Mouse (Mus musculus) myocyte (in vitro differentiated cells): Measurements from ENCODE around the gene Ccdc124.

ENCODE experiments used
- CEBPB ChIP-seq: IDR thresholded peaks from 2 replicates; pipeline ENCODE4 v1.6.1; 2011; ENCODE audit warnings: mild to moderate bottlenecking, moderate library complexity; ENCODE audit not compliant: poor library complexity, insufficient read depth, severe bottlenecking
- MAX ChIP-seq: IDR thresholded peaks from one replicate; pipeline ENCODE4 v1.6.1; 2011; ENCODE audit warnings: low read depth, mild to moderate bottlenecking, control low read depth
- POLR2AphosphoS2 ChIP-seq: IDR thresholded peaks from one replicate; pipeline ENCODE4 v1.6.1; 2011; ENCODE audit warnings: low read depth, control low read depth; ENCODE audit not compliant: insufficient read length
- TCF12 ChIP-seq: IDR thresholded peaks from one replicate; pipeline ENCODE4 v1.6.1; 2011; ENCODE audit warnings: mild to moderate bottlenecking, control low read depth; ENCODE audit not compliant: poor library complexity, insufficient read depth, severe bottlenecking
- USF1 ChIP-seq: IDR thresholded peaks from one replicate; pipeline ENCODE4 v1.6.1; 2011; ENCODE audit warnings: low read depth, mild to moderate bottlenecking, control low read depth, moderate library complexity

GRCm38 (mm10) chr8:70840590-70840989 is 33.1 kb downstream of the Ccdc124 start:
- TF ChIP-seq POLR2AphosphoS2 (no peak), TCF12 (no peak), CEBPB (no peak), USF1 (no peak), MAX (no peak)
